Mouse (Mus musculus) liver, postnatal 0 days (tissue): ENCODE results near the gene Cldnd2.

ENCODE experiments used
- CTCF ChIP-seq: sonication (generic); IDR thresholded peaks from 2 replicates; pipeline ENCODE4 v1.5.1; 2016; ENCODE audit warnings: antibody characterized with exemption, low read depth
- EP300 ChIP-seq: IDR thresholded peaks from 2 replicates; pipeline ENCODE4 v1.6.1; 2016; ENCODE audit warnings: antibody characterized with exemption, low read depth, mild to moderate bottlenecking

- TF ChIP-seq EP300 (no peak), CTCF (no peak)
These were observed 40.6 kb downstream of the Cldnd2 start for GRCm38 (mm10) chr7:43481191-43481590.
